Mouse (Mus musculus) embryonic facial prominence, embryonic 14.5 days (tissue): ENCODE results near the gene Snrpf. TPM values are rescaled to one million over a fixed set of nuclear protein-coding genes. Genes with fewer than 3 reads are reported as not detected.

Source experiments
- ATAC-seq: fragments of 200-750 bp; cut with Nextera tagmentation; 2 replicates; pipeline ENCODE4 v1.8.0; 2017; ENCODE audit warnings: low read depth, moderate number of reproducible peaks, moderate TSS enrichment
- DNase-seq: peaks from one replicate; pipeline ENCODE4 v3.0.0-alpha.2; 2015; ENCODE audit warnings: low spot score
- H3K27ac ChIP-seq: fragments of 300-500 bp; sonication (generic); replicated peaks from 2 replicates; pipeline ENCODE4 v1.5.1; 2014; ENCODE audit warnings: low read depth, mild to moderate bottlenecking, low read length, moderate library complexity
- H3K27me3 ChIP-seq: fragments of 300-500 bp; sonication (generic); replicated peaks from 2 replicates; pipeline ENCODE4 v1.6.1; 2014; ENCODE audit warnings: low read length; ENCODE audit not compliant: control insufficient read depth, insufficient read depth
- H3K36me3 ChIP-seq: fragments of 300-500 bp; sonication (generic); 2 replicates; pipeline ENCODE4 v1.6.1; 2014; ENCODE audit warnings: low read length, mixed read lengths; ENCODE audit not compliant: control insufficient read depth, insufficient read depth
- H3K4me1 ChIP-seq: fragments of 300-500 bp; sonication (generic); 2 replicates; pipeline ENCODE4 v1.6.1; 2014; ENCODE audit warnings: antibody characterized with exemption, low read length; ENCODE audit not compliant: control insufficient read depth, insufficient read depth
- H3K4me2 ChIP-seq: fragments of 300-500 bp; sonication (generic); 2 replicates; pipeline ENCODE4 v1.6.1; 2014; ENCODE audit warnings: low read depth, mild to moderate bottlenecking, low read length, moderate library complexity, mixed read lengths
- H3K4me3 ChIP-seq: fragments of 300-500 bp; sonication (generic); 2 replicates; pipeline ENCODE4 v1.5.1; 2014; ENCODE audit warnings: low read depth, mild to moderate bottlenecking, low read length
- H3K9ac ChIP-seq: fragments of 300-500 bp; sonication (generic); 2 replicates; pipeline ENCODE4 v1.6.1; 2014; ENCODE audit warnings: low read depth, mild to moderate bottlenecking, low read length, moderate library complexity, mixed read lengths
- H3K9me3 ChIP-seq: fragments of 300-500 bp; sonication (generic); 2 replicates; pipeline ENCODE4 v1.6.1; 2016; ENCODE audit warnings: low read length; ENCODE audit not compliant: control insufficient read depth
- WGBS: fragments of 180-500 bp; shearing (Covaris S2); extraction: QIAGEN DNeasy Blood & Tissue Kit; methylation state at CpG from one replicate; pipeline ENCODE4 v1.1.7; 2014; 5-methylcytosine and 5-hydroxymethylcytosine counted together
- polyA plus RNA-seq: library from polyadenylated mRNA; unstranded; fragments of >200 nt; fragmentation: Nextera tagmentation; extraction: Ambion mirVana; gene quantifications from 2 replicates; pipeline ENCODE4 v1.2.1, GENCODE M21; 2014

The Snrpf gene
- polyA plus RNA-seq, 1 experiment from 2014 or later = 112 TPM

GRCm38 (mm10) chr10:93614850-93615249 is 25.3 kb upstream of the Snrpf start:
- WGBS = 37% methylated on average over 8 of the region's 8 CpGs
- ATAC-seq (no peak), DNase-seq (no peak)
- H3K9ac ChIP-seq = no peak overlapping the region
- no peaks in the 10 kb centered on the region for H3K36me3 ChIP-seq
- no peaks in the 10 kb centered on the region for H3K27me3 ChIP-seq
- H3K9me3 ChIP-seq = no peaks in the 10 kb centered on the region
- H3K27ac ChIP-seq = no peak overlapping the region
- H3K4me3 ChIP-seq = no peak overlapping the region
- H3K4me2 ChIP-seq = no peak overlapping the region
- no peaks in the 10 kb centered on the region for H3K4me1 ChIP-seq

GRCm38 (mm10) chr10:93611419-93612007 is 22.0 kb upstream of the Snrpf start:
- Histone ChIP-seq H3K27ac (no peak overlapping the region), H3K4me2 (0 out of 2 replicates have a peak overlapping the region, but pooled peaks have one; percentile 23), H3K9me3 (no peaks in the 10 kb centered on the region), H3K36me3 (no peaks in the 10 kb centered on the region), H3K9ac (no peak overlapping the region), H3K4me1 (no peaks in the 10 kb centered on the region), H3K4me3 (no peak overlapping the region), H3K27me3 (no peaks in the 10 kb centered on the region)
- DNase-seq (peak; percentile 62), ATAC-seq (no peak; the same call in 1 of the 2 replicates)
- 45% methylated on average over 18 of the region's 18 CpGs for WGBS

GRCm38 (mm10) chr10:93610896-93611295 is 21.4 kb upstream of the Snrpf start:
- Histone ChIP-seq H3K27ac (no peak overlapping the region), H3K4me1 (no peaks in the 10 kb centered on the region), H3K9ac (no peak overlapping the region), H3K4me2 (no peak overlapping the region), H3K27me3 (no peaks in the 10 kb centered on the region), H3K9me3 (no peaks in the 10 kb centered on the region), H3K36me3 (no peaks in the 10 kb centered on the region), H3K4me3 (no peak overlapping the region)
- WGBS = 92% methylated on average over 1 of the region's 1 CpGs
- ATAC-seq (no peak), DNase-seq (no peak)

- H3K36me3 ChIP-seq = no peaks in the 10 kb centered on the region
Observed at GRCm38 (mm10) chr10:93609236-93609635, 19.7 kb upstream of the Snrpf start.

GRCm38 (mm10) chr10:93608051-93608450 is 18.5 kb upstream of the Snrpf start:
- DNase-seq (no peak), ATAC-seq (no peak)
- no peaks in the 10 kb centered on the region for H3K4me1 ChIP-seq
- no peak overlapping the region for H3K4me2 ChIP-seq
- 53% methylated on average over 9 of the region's 9 CpGs for WGBS
- H3K27ac ChIP-seq = no peak overlapping the region
- H3K36me3 ChIP-seq = no peaks in the 10 kb centered on the region
- no peak overlapping the region for H3K9ac ChIP-seq
- H3K27me3 ChIP-seq = no peaks in the 10 kb centered on the region
- H3K4me3 ChIP-seq = no peak overlapping the region
- H3K9me3 ChIP-seq = no peaks in the 10 kb centered on the region

More at GRCm38 (mm10) chr10:93609236-93609635, 19.7 kb upstream of the Snrpf start:
- Histone ChIP-seq H3K4me3 (no peak overlapping the region), H3K4me2 (no peak overlapping the region), H3K9me3 (no peaks in the 10 kb centered on the region), H3K9ac (no peak overlapping the region), H3K27ac (no peak overlapping the region), H3K27me3 (no peaks in the 10 kb centered on the region), H3K4me1 (no peaks in the 10 kb centered on the region)
- DNase-seq (no peak), ATAC-seq (no peak)
- 96% methylated on average over 7 of the region's 7 CpGs for WGBS

GRCm38 (mm10) chr10:93606326-93606725 is 16.8 kb upstream of the Snrpf start:
- no peaks in the 10 kb centered on the region for H3K27me3 ChIP-seq
- 90% methylated on average over 9 of the region's 9 CpGs for WGBS
- H3K9me3 ChIP-seq = no peaks in the 10 kb centered on the region
- no peak overlapping the region for H3K9ac ChIP-seq
- DNase-seq = no peak
- H3K4me1 ChIP-seq = no peaks in the 10 kb centered on the region
- no peak overlapping the region for H3K4me3 ChIP-seq
- no peaks in the 10 kb centered on the region for H3K36me3 ChIP-seq
- no peak overlapping the region for H3K4me2 ChIP-seq
- no peak for ATAC-seq
- no peak overlapping the region for H3K27ac ChIP-seq

- 89% methylated on average over 1 of the region's 1 CpGs for WGBS
- H3K27ac ChIP-seq = no peak overlapping the region
- DNase-seq (no peak), ATAC-seq (no peak)
- H3K4me1 ChIP-seq = no peaks in the 10 kb centered on the region
- no peak overlapping the region for H3K9ac ChIP-seq
- H3K9me3 ChIP-seq = no peaks in the 10 kb centered on the region
- no peaks in the 10 kb centered on the region for H3K27me3 ChIP-seq
- H3K4me3 ChIP-seq = no peak overlapping the region
- no peak overlapping the region for H3K4me2 ChIP-seq
- H3K36me3 ChIP-seq = no peaks in the 10 kb centered on the region
Observed at GRCm38 (mm10) chr10:93603256-93603655, 13.8 kb upstream of the Snrpf start.

GRCm38 (mm10) chr10:93602309-93602708 is 12.8 kb upstream of the Snrpf start:
- ATAC-seq (no peak), DNase-seq (no peak)
- WGBS = 81% methylated on average over 5 of the region's 5 CpGs

GRCm38 (mm10) chr10:93596641-93597040 is 7.1 kb upstream of the Snrpf start:
- Histone ChIP-seq H3K4me2 (no peak overlapping the region), H3K4me1 (no peaks in the 10 kb centered on the region), H3K27ac (no peak overlapping the region), H3K27me3 (no peaks in the 10 kb centered on the region), H3K9ac (no peak overlapping the region), H3K9me3 (no peaks in the 10 kb centered on the region), H3K36me3 (no peaks in the 10 kb centered on the region), H3K4me3 (no peak overlapping the region)
- DNase-seq = no peak
- no peak for ATAC-seq
- WGBS = 86% methylated on average over 3 of the region's 3 CpGs

More at GRCm38 (mm10) chr10:93602309-93602708, 12.8 kb upstream of the Snrpf start:
- no peaks in the 10 kb centered on the region for H3K36me3 ChIP-seq
- no peak overlapping the region for H3K27ac ChIP-seq
- H3K4me3 ChIP-seq = no peak overlapping the region
- H3K27me3 ChIP-seq = no peaks in the 10 kb centered on the region
- H3K4me1 ChIP-seq = no peaks in the 10 kb centered on the region
- no peaks in the 10 kb centered on the region for H3K9me3 ChIP-seq
- H3K4me2 ChIP-seq = no peak overlapping the region
- H3K9ac ChIP-seq = no peak overlapping the region
